Mouse (Mus musculus) heart, embryonic 16.5 days (tissue): ENCODE measurements around the gene Smad5. TPM values are rescaled to one million over a fixed set of nuclear protein-coding genes. Genes with fewer than 3 reads are reported as not detected.

Experiments used
- ATAC-seq: fragments of 200-750 bp; cut with Nextera tagmentation; replicated peaks from 2 replicates; pipeline ENCODE4 v1.8.0; 2017; ENCODE audit warnings: moderate number of reproducible peaks; ENCODE audit not compliant: insufficient read depth, low FRiP score; ENCODE audit errors: extremely low read depth
- H3K27ac ChIP-seq: fragments of 300-500 bp; sonication (generic); 2 replicates; pipeline ENCODE4 v1.5.1; 2014; ENCODE audit warnings: mild to moderate bottlenecking, low read length, control low read depth, moderate library complexity
- H3K27me3 ChIP-seq: fragments of 300-500 bp; sonication (generic); 2 replicates; pipeline ENCODE4 v1.6.1; 2014; ENCODE audit warnings: low read length, mixed read lengths; ENCODE audit not compliant: control insufficient read depth, insufficient read depth
- H3K36me3 ChIP-seq: fragments of 300-500 bp; sonication (generic); 2 replicates; pipeline ENCODE4 v1.6.1; 2014; ENCODE audit not compliant: control insufficient read depth, insufficient read depth
- H3K4me1 ChIP-seq: fragments of 300-500 bp; sonication (generic); 2 replicates; pipeline ENCODE4 v1.6.1; 2014; ENCODE audit warnings: low read length, mixed read lengths; ENCODE audit not compliant: control insufficient read depth, insufficient read depth
- H3K4me2 ChIP-seq: fragments of 300-500 bp; sonication (generic); 2 replicates; pipeline ENCODE4 v1.6.1; 2014; ENCODE audit warnings: low read depth, mild to moderate bottlenecking, control low read depth, low read length
- H3K4me3 ChIP-seq: fragments of 300-500 bp; sonication (generic); 2 replicates; pipeline ENCODE4 v1.5.1; 2014; ENCODE audit warnings: mild to moderate bottlenecking, control low read depth, low read length
- H3K9ac ChIP-seq: fragments of 300-500 bp; sonication (generic); 2 replicates; pipeline ENCODE4 v1.6.1; 2014; ENCODE audit warnings: low read length, control low read depth
- H3K9me3 ChIP-seq: fragments of 300-500 bp; sonication (generic); replicated peaks from 2 replicates; pipeline ENCODE4 v1.6.1; 2016; ENCODE audit warnings: low read length; ENCODE audit not compliant: control insufficient read depth
- WGBS: fragments of 180-500 bp; shearing (Covaris S2); extraction: QIAGEN DNeasy Blood & Tissue Kit; methylation state at CpG from one replicate; pipeline ENCODE4 v1.1.7; 2014; 5-methylcytosine and 5-hydroxymethylcytosine counted together
- polyA plus RNA-seq: library from polyadenylated mRNA; unstranded; fragments of >200 nt; fragmentation: Nextera tagmentation; extraction: Ambion mirVana; gene quantifications from 2 replicates; pipeline ENCODE4 v1.2.1, GENCODE M21; 2015

Gene Smad5
- polyA plus RNA-seq, 1 experiment from 2014 or later, result 16.7 TPM

DNA sequence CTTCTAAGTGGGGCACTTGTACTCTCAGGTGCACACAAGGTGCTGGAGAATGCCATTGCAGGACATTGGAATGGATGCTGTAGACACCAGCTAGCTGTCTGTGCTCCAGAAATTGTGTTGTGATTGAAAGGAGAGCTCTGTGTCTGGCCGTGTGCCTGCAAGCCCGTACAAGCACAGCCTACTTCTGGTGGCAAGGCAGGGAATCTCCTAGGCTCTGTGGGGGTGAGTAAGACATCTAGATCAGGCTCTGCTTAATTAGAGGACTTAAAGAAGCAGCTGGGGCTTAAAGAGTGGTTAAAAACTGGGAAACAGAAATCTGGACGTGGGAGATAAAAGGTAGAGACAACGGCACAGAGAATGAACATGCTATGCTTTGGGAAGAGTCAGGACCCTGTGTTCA is 4.8 kb downstream of the Smad5 start:
- Histone ChIP-seq H3K27me3 (no peaks in the 10 kb centered on the region), H3K36me3 (no peaks in the 10 kb centered on the region), H3K27ac (no peak overlapping the region), H3K4me3 (no peak overlapping the region), H3K4me2 (no peak overlapping the region), H3K9ac (no peak overlapping the region), H3K4me1 (peaks cover 38% of the 10 kb centered on the region), H3K9me3 (no peaks in the 10 kb centered on the region)
- 44% methylated on average over 4 of the region's 4 CpGs for WGBS
- no peak for ATAC-seq

- no peak overlapping the region for H3K4me3 ChIP-seq
- 0 out of 2 replicates have a peak overlapping the region, but pooled peaks have one; percentile 9 for H3K9ac ChIP-seq
- no peaks in the 10 kb centered on the region for H3K36me3 ChIP-seq
- 42% methylated on average over 2 of the region's 2 CpGs for WGBS
- H3K4me2 ChIP-seq, result no peak overlapping the region
- H3K4me1 ChIP-seq, result peaks cover 21% of the 10 kb centered on the region
- no peaks in the 10 kb centered on the region for H3K9me3 ChIP-seq
- no peak for ATAC-seq
- H3K27ac ChIP-seq, result no peak overlapping the region
- no peaks in the 10 kb centered on the region for H3K27me3 ChIP-seq
These were observed 7.8 kb downstream of the Smad5 start for GRCm38 (mm10) chr13:56710620-56711019.

DNA sequence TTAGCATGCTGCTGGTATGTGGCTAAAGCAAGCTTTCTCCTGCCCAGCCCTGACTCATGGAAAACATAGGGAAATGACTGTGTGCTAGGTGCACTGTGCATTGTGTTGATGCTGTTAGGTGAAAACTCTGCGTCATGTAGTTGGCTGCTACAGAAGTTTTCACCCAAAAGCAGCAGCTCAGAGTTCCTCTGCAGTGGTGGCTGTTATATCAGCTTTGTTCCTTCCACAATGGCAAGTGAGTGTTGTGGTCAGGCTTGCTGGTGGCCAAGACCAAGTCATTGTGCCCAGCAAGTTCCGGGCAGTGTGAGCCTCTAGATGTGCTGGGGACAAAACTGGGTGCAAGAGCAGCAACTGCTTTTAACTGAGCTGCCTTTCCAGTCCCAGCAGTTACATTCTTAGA is 9.4 kb downstream of the Smad5 start:
- H3K9ac ChIP-seq, result no peak overlapping the region
- no peaks in the 10 kb centered on the region for H3K9me3 ChIP-seq
- no peak overlapping the region for H3K4me2 ChIP-seq
- 93% methylated on average over 2 of the region's 2 CpGs for WGBS
- no peak overlapping the region for H3K27ac ChIP-seq
- H3K36me3 ChIP-seq, result no peaks in the 10 kb centered on the region
- H3K4me1 ChIP-seq, result peaks cover 13% of the 10 kb centered on the region
- no peak overlapping the region for H3K4me3 ChIP-seq
- H3K27me3 ChIP-seq, result no peaks in the 10 kb centered on the region
- ATAC-seq, result no peak

- WGBS, result 91% methylated on average over 4 of the region's 4 CpGs
- Histone ChIP-seq H3K4me1 (peaks cover 3% of the 10 kb centered on the region; the same call in 1 of the 2 replicates), H3K27ac (no peak overlapping the region), H3K36me3 (peaks cover 48% of the 10 kb centered on the region), H3K4me2 (no peak overlapping the region), H3K9me3 (no peaks in the 10 kb centered on the region), H3K4me3 (no peak overlapping the region), H3K27me3 (no peaks in the 10 kb centered on the region), H3K9ac (no peak overlapping the region)
- ATAC-seq, result no peak
These were observed 23.7 kb downstream of the Smad5 start for GRCm38 (mm10) chr13:56726551-56726950.

- Histone ChIP-seq H3K4me2 (no peak overlapping the region), H3K27me3 (no peaks in the 10 kb centered on the region), H3K27ac (no peak overlapping the region), H3K9ac (no peak overlapping the region), H3K9me3 (no peaks in the 10 kb centered on the region), H3K36me3 (peaks cover 53% of the 10 kb centered on the region), H3K4me1 (peaks cover 8% of the 10 kb centered on the region), H3K4me3 (no peak overlapping the region)
- WGBS, result 92% methylated on average over 7 of the region's 7 CpGs
- ATAC-seq, result no peak
These were observed 26.2 kb downstream of the Smad5 start for GRCm38 (mm10) chr13:56729046-56729445.

GRCm38 (mm10) chr13:56734617-56735016 is 31.8 kb downstream of the Smad5 start:
- no peaks in the 10 kb centered on the region for H3K27me3 ChIP-seq
- ATAC-seq, result no peak
- no peaks in the 10 kb centered on the region for H3K9me3 ChIP-seq
- no peak overlapping the region for H3K27ac ChIP-seq
- 63% methylated on average over 4 of the region's 4 CpGs for WGBS
- no peak overlapping the region for H3K9ac ChIP-seq
- peaks cover 52% of the 10 kb centered on the region for H3K36me3 ChIP-seq
- no peak overlapping the region for H3K4me2 ChIP-seq
- no peak overlapping the region for H3K4me3 ChIP-seq
- H3K4me1 ChIP-seq, result peaks cover 8% of the 10 kb centered on the region

GRCm38 (mm10) chr13:56735212-56735875 is 32.5 kb downstream of the Smad5 start:
- Histone ChIP-seq H3K4me3 (no peak overlapping the region), H3K9ac (no peak overlapping the region), H3K4me2 (no peak overlapping the region), H3K27ac (no peak overlapping the region), H3K27me3 (no peaks in the 10 kb centered on the region), H3K4me1 (peaks cover 8% of the 10 kb centered on the region), H3K9me3 (no peaks in the 10 kb centered on the region), H3K36me3 (peaks cover 50% of the 10 kb centered on the region)
- ATAC-seq, result no peak
- WGBS, result 41% methylated on average over 6 of the region's 6 CpGs

DNA sequence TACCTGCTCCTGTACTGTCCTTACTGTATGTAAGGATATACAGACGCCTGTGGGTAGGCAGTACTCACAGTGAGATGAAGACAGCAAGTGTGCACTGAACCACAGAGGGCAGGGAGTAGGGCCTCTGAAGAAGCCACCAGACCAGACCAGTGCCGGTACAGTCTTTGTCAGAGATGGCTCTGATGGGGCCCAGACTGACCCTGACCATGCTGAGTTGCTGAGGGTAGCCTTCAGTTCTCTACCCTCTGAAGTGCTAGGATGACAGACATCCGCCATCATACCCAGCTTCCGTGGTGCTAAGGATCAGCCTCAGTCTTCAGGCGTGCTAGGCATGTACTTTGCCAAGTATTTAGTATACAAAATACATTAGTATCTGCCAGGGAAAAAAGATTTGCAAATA is 36.7 kb downstream of the Smad5 start:
- ATAC-seq, result no peak
- 93% methylated on average over 5 of the region's 5 CpGs for whole genome bisulfite sequencing
- peaks cover 26% of the 10 kb centered on the region for H3K36me3 ChIP-seq

GRCm38 (mm10) chr13:56740496-56740895 is 37.7 kb downstream of the Smad5 start:
- H3K27me3 ChIP-seq, result no peaks in the 10 kb centered on the region
- no peak overlapping the region for H3K4me3 ChIP-seq
- H3K36me3 ChIP-seq, result peaks cover 24% of the 10 kb centered on the region
- no peaks in the 10 kb centered on the region for H3K4me1 ChIP-seq
- WGBS, result 82% methylated on average over 6 of the region's 6 CpGs
- H3K9me3 ChIP-seq, result no peaks in the 10 kb centered on the region
- H3K9ac ChIP-seq, result no peak overlapping the region
- no peak for ATAC-seq
- H3K4me2 ChIP-seq, result no peak overlapping the region
- H3K27ac ChIP-seq, result no peak overlapping the region

More for the DNA sequence above, 36.7 kb downstream of the Smad5 start:
- no peak overlapping the region for H3K9ac ChIP-seq
- no peaks in the 10 kb centered on the region for H3K27me3 ChIP-seq
- no peak overlapping the region for H3K4me3 ChIP-seq
- no peak overlapping the region for H3K27ac ChIP-seq
- H3K4me2 ChIP-seq, result no peak overlapping the region
- no peaks in the 10 kb centered on the region for H3K9me3 ChIP-seq
- H3K4me1 ChIP-seq, result no peaks in the 10 kb centered on the region
